Mouse (Mus musculus) left cerebral cortex, postnatal 10 days (tissue): ENCODE data around the gene Sema3g. TPM values are rescaled to one million over a fixed set of nuclear protein-coding genes. Genes with fewer than 3 reads are reported as not detected.

ENCODE experiments used
- DNase-seq, 2 experiments: peaks; one replicate each; pipeline ENCODE4 v3.0.0; 2021 to 2022; ENCODE audit warnings: low spot score in 2 of 2, mixed read lengths in 1 of 2; ENCODE audit errors: extremely low spot score in 1 of 2
- intact Hi-C: fragments of 180-260 bp; cut with DNase I; formaldehyde crosslinking; loops from one replicate; pipeline ENCODE4 v1.15.1; 2025
- total RNA-seq, 2 experiments: library from RNA; stranded (reverse); gene quantifications; 2 replicates each; pipeline ENCODE4 v1.2.3; 2021

Sema3g gene
- total RNA-seq, 2 experiments from 2014 or later, result 3.6 to 4.4 TPM

DNA sequence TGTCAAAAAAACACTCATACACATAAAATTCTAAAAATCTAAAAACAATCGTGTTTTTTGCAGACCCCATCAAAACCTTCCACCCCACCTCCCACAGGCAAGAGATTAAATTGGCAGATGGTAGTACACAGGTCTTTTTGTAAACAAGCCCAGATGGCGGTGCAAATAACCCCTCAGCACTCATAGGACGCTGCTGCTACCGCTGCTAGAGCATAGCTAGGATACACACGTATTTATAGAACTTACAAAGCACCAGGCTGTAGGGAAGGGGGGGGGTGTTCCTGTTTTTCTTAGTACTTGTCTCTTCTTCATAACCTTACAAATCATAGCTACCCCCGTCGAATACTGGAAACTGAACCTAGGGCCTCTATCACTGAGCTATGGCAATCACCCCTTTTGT is 23.9 kb upstream of the Sema3g start:
- no peak for DNase-seq
- intact Hi-C loops, result no loop called here

- intact Hi-C loops, result no loop called here
- no peak for DNase-seq
Measured at GRCm38 (mm10) chr14:31194441-31194840, 23.2 kb upstream of the Sema3g start.

DNA sequence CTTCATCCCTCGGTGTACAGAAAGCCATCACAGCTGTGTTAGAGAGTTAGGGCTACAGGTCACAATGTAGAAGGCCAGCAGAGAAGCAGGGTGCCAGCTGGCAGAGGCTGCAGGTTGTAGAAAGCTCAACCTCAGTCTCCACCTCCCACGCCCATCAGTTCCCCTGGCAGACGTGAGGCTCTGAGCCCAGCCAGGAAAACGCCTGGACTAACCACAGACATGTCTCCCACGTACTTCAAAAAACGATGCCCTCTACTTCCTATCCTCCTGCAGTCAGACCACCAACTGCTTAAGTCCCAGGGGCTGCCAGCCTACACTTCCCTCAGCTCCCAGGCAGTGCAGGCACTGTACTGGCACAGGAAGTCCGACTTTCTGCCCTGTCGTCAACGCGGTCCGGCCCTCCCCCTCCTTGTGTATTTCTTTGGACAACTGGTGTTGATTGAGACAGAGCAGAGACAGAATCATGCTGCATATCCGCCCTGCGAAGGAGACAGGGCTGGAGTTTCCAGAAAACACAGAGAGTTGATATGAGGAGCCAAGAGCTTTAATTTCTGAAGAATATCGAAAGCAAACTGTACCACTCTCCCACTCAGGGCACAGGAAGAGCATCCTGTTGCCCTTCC is 22.7 kb upstream of the Sema3g start:
- intact Hi-C loops, result loop anchor here (5.0 kb wide), 1 partner anchor 63 kb away; the partner anchor contains the start of gene Nt5dc2
- DNase-seq, result peak in 1 of 2 experiments; percentile 62

- intact Hi-C loops, result loop anchor here (5.0 kb wide), 1 partner anchor 63 kb away; the partner anchor contains the start of gene Nt5dc2
- no peak for DNase-seq
Measured at GRCm38 (mm10) chr14:31195521-31195920, 22.1 kb upstream of the Sema3g start.

DNA sequence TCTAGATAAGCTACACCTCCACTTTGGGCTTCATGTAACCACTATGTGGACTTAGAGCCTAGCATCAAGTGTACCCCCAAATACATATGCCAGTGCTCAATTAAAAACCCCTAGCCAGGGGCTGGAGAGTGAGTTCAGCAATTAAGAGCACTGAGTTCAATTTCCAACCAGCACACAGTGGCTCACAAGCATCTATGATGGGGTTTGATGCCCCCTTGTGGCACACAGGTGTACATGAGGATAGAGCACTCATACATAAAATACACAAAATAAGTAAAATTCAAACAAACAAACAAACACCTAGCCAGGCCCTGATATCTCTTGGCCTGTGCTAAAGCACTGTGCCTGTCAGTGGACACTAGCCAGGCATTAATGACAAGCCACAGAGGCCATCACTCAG is 21.7 kb upstream of the Sema3g start:
- DNase-seq, result no peak
- intact Hi-C loops, result loop anchor here (5.0 kb wide), 1 partner anchor 64 kb away; the partner anchor contains the start of gene Nt5dc2

DNA sequence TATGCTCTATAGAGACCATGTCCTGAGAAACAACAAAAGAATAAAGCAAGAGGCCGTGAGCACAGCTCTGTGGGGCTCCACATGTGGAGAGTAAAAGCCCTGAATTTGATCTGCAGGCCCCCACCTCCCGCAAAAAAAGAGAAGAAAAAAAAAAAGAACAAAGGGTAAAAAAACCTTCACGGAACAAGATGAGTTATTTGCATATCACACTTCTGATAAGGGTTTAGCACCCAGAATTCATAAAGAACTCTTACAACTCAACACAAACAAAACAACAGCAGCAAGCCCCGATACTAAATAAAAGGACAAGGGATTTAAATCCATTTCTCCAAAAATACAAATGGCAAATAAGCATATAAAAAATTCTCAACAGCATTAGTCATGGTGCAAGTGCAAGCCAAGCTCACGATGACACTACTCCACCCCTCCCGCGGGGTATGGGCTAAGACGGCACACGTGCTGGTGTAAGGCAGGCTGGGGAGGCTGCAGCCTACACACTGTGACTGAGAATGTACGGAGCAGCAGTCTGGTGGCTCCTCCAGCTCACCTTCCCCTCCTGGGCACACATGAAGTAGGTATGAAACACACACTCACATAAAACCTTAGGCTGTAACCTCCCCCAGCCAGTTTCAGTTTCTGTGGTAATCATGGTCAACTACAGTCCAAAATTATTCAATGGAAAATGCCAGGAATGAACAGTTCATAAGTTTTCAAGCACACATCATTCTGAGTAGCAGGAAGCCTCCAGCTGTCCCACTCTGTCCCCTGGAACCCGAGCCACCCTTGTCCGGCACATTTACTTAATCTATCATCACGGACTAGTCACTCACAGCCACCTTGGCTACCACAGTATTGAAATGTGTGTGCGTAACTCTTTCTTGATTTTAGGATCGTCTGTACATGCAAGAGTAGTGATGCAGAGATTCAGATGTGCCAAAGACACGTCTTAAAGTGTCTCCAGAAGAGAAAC is 19.8 kb upstream of the Sema3g start:
- intact Hi-C loops, result loop anchor here (5.0 kb wide), 1 partner anchor 66 kb away; the partner anchor contains the start of gene Nt5dc2
- peak in 1 of 2 experiments; percentile 31 for DNase-seq

DNA sequence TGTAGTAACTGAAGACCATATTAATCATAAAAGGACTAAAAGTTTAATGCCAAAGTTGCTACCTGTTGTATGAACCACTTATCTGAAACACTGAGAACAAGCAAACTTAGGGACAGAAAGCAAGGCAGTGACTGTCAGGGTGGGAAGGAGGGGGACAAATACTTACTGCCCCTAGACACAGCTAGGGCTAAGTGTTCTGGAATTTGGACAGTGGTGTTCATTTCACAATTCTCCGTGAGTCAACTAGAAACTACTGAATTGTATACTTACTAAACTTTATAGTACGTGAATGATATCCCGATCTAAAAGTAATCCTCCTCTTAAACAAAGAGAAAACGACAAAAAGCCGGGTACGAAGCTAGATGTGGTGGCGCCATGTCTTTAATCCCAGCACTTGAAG is 18.1 kb upstream of the Sema3g start:
- intact Hi-C loops, result loop anchor here (5.0 kb wide), 1 partner anchor 67 kb away; the partner anchor contains the start of gene Nt5dc2

GRCm38 (mm10) chr14:31200038-31200437 is 17.6 kb upstream of the Sema3g start:
- intact Hi-C loops, result no loop called here
- no peak for DNase-seq

More for the DNA sequence above, 18.1 kb upstream of the Sema3g start:
- DNase-seq, result no peak

DNA sequence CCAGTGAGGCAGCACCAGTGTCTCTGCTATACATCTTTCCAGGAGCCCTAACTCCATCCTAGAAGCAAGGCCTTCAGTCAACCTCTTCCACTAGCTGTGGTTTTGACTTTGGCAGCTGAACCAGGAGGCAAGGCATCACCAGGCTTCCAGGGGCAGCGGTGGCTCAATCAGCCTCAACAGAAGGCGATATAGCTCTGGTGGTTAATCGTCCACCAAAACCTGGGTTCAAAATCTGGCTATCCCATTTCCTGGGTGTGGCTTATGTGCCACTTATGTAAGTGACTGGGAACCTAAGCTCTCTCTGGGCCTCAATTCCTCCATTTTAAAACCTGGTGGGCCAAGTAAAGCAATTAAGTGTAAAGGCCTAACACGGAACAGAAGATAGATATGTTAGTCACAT is 12.8 kb upstream of the Sema3g start:
- intact Hi-C loops, result loop anchor here (5.0 kb wide), 1 partner anchor 47 kb away; the partner anchor contains the start of genes Bap1 and Phf7
- DNase-seq, result no peak

GRCm38 (mm10) chr14:31205244-31205561 is 12.5 kb upstream of the Sema3g start:
- intact Hi-C loops, result loop anchor here (5.0 kb wide), 1 partner anchor 47 kb away; the partner anchor contains the start of genes Bap1 and Phf7
- DNase-seq, result no peak

- peak; percentile 27 to 75 for DNase-seq
- intact Hi-C loops, result loop anchor here (5.0 kb wide), 1 partner anchor 46 kb away; the partner anchor contains the start of genes Bap1 and Phf7
Measured at GRCm38 (mm10) chr14:31205562-31206467, 11.8 kb upstream of the Sema3g start.

- peak; percentile 94 to 99 for DNase-seq
- intact Hi-C loops, result loop anchor here (5.0 kb wide), 1 partner anchor 46 kb away; the partner anchor contains the start of genes Bap1 and Phf7
Measured at GRCm38 (mm10) chr14:31206472-31206981, 11.1 kb upstream of the Sema3g start.

GRCm38 (mm10) chr14:31207070-31207830 is 10.4 kb upstream of the Sema3g start:
- intact Hi-C loops, result loop anchor here (5.0 kb wide), 1 partner anchor 45 kb away; the partner anchor contains the start of genes Bap1 and Phf7
- DNase-seq, result no peak

DNA sequence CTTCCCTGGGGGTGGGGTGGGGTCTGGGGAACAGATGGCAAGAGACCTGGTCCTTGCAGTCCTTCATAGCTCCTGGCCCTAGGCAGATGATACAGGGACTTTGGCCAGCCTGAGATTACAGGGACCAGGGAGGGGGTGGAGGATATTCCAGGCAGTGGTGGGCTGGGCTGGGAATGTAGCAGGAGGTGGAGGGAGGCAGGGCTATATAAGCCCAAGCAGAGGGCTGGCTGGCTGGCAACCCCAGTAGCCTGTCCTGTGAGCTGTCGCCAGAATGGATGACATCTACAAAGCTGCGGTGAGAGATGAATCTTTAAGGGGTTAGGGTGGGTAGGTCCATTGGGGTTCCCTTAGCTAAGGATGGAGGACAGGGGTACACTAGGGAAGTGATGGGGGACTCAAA is 9.6 kb upstream of the Sema3g start, which contains the start of gene Tnnc1:
Tnnc1 (plus strand) TSS at position 229 of the 400 bp plus-strand sequence.
- DNase-seq, result no peak
- intact Hi-C loops, result loop anchor here (5.0 kb wide), 1 partner anchor 44 kb away; the partner anchor contains the start of genes Bap1 and Phf7

- intact Hi-C loops, result loop anchor here (5.0 kb wide), 1 partner anchor 43 kb away; the partner anchor contains the start of genes Bap1 and Phf7
- no peak for DNase-seq
Measured at GRCm38 (mm10) chr14:31209133-31209557, 8.5 kb upstream of the Sema3g start.

DNA sequence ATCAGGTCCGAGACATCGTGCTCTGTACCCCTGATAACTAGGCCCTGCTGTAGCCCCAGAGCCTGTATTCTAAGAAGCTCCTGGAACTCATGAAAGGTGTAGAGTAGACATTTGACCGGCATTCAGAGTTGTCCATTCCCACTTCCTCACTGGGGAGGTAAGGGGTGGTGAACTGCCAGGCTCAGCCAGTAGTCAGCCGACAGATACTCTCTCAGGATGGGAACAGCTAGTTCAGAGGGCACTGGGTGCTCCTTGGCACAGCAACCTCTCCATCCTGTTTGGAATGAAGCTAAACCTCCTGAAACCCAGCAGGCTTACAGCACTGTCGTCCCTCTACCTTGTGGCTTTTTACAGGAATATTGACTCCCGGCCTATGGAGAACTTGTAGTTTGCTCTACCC is 5.8 kb upstream of the Sema3g start:
- intact Hi-C loops, result loop anchor here (10.0 kb wide), 1 partner anchor 113 kb away; the partner anchor contains the start of gene Dnah1
- no peak for DNase-seq

DNA sequence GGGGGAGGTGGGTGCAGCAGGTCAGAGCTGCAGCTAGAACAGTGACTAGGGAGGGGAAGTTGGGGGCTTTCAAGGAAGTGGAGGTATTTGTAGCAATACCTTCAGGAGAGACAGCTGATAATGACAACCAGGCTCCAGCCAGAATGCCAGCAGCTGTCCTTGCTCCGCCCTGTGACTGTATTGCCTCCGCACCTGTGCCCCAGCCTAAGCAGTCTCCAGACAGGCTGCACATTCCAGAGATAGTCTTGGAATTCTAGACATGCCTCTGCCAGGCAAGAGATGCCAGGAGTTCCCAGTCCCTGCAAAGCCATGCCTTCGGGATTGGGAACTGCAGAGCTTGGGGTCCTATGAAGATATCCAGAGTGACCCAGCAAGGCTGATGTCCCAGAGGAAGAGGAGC is 5.2 kb upstream of the Sema3g start:
- intact Hi-C loops, result loop anchor here (10.0 kb wide), 1 partner anchor 112 kb away; the partner anchor contains the start of gene Dnah1
- DNase-seq, result no peak
